Mouse (Mus musculus): Measurements from ENCODE around the gene Polr2g. TPM values are rescaled to one million over a fixed set of nuclear protein-coding genes. Genes with fewer than 3 reads are reported as not detected.
"Not testable (repeated sequence)": the region's sequence is repeated elsewhere in the genome, so short reads cannot be mapped to it uniquely, and the experiment has no call there.

The Polr2g gene
- 10 to 100 TPM; 36.0 to 42.5 (median 37.7) TPM for total RNA-seq (2022)

DNA sequence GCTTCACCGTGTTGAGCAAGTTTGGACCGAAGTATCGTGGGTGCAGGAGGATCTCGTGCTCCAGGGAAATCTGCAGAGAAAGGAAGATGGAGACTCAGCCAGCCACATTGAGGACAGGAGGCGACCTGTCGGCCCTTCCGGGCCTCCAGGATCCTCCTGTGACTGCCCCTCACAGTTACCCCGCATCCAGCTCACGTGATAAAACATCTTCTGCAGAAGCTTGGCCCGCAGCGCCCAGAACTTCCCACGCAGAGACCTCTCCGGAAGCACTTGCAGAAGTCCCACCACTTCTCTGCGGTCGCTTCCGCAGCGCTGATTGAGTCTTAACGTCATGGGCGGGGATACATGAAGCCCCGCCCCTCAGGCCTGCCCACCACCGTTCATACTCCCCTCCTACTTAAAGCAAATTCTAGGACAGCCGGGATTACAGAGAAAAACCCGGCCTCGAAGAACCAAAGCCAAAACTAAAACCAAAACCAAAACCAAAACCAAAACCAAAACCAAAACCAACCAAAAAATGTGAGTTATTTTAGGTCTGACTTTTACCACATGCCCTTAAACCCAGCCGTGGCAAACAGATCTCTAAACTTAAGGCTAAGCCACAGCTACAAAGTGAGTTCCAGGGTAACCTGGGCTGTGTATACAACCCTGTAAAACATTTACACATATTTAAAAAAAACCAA lies at the start of gene Polr2g:
Gene Polr2g, minus strand, starts transcription at position 314 of the 683 bp plus-strand sequence.
- DNase-seq (ENCODE audit: low spot score in 2 of 2), result peak; percentile 86 to 91

DNA sequence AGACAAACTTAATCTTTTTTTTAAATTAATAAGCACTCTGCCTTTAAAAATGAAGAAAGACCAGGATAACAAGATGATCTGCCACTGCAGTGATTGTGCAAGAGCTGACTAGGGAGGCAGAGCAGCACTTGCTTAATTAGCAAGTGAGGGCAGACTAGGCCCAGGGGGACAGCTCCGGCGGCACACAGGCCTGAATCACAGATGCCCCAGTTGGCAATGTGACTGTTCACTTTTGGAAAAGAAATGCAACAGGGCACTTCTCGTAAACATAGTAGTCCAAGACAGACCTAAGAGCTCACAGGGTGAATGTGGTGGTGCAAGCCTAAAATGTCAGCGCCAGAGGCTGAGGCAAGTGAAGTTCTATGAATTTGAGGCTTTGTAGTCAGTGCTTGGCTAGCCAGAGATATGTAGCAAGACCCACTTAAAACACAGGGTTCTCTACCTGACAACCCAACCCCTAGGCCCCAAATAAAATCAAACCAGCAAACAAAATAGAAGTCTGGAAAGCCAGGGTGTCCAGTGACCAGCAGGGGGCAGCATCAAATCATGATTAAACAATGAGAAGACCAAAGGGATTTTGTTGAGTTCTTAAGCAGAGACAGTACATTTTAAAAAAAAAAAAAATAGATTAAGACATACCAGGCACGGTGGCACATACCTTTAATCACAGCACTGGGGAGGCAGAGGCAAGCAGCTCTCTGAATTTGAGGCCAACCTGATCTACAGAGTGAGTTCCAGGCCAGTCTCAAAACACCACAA lies 46.2 kb upstream of the Polr2g start:
- DNase-seq (ENCODE audit: low spot score in 2 of 2), result peak; percentile 59 to 61

DNA sequence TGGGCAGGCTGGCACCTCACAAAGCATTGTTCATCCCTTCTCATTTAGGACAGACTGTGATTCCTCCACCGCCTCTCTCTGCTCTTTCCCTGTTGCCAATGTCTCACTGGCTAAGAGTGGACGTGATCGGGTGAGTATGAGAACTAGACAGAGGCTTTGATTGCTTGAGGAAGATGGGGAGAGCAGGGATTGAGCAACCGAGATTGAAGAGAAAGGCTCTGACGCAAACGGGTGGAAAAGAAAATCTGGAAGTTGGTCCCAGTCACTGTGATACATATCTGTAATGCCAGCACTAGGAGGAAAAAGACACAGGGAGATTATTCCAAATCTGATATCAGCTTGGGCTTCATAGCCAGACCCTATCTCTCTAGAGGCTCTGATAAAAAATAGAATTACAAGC lies 44.6 kb upstream of the Polr2g start:
- DNase-seq (ENCODE audit: low spot score in 2 of 2), result no peak

DNA sequence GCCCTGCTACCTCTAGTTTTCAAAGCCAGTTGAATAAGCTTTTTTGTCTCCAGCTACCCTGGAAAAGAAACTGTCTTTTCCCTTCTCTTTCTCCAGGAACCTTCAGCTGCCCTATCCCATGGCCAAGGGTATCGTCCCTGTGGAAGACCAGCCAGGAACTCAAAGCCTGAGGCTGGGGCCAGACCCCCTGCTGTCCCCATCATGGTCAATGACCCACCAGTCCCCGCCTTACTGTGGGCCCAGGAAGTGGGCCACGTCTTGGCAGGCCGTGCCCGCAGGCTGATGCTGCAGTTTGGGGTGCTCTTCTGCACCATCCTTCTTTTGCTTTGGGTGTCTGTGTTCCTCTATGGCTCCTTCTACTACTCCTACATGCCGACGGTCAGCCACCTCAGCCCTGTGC lies 42.6 kb upstream of the Polr2g start:
- DNase-seq (ENCODE audit: low spot score in 2 of 2), result no peak

DNA sequence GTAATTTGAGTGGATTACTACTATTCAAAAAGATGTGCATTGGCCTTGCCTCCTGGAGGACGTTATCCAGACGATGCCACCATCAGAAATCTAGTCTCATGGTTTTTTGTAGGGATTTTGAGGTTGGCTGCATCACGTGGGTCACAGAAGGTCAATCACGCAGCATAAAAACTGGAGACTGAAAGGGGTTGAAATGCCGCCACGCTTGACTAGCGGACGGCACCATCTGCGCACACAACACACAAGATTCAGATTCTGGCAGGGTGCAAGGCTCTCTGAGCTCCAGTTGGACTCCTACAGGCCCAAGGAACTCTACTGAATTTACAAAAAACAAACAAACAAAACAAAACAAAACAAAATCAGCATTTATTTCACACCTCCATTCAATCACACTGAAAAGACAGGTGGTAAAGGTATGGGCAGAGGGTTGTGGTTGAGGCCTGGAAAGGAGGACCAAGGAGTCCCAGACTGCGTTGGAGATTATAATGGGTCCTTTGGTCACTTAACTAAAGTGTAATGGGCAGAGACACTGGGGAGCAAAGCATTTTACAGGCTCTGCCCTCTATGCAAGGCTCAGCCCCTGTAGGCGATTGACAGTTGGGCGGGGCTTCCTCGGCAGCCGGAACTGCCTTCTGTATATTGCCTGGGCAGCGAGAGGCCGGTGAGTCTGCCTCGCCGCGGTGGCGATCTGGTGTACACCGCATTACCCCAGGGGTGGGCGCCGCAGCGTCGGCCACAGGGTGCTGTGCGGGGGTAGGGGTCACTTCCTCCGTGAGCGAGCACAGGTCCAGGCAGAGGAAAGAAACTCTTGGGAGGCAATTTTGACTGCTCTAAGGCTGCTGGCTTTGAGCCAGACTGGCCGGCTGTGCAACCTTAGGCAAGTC lies 41.8 kb upstream of the Polr2g start:
- DNase-seq (ENCODE audit: low spot score in 2 of 2), result peak in 1 of 2 experiments; percentile 48

DNA sequence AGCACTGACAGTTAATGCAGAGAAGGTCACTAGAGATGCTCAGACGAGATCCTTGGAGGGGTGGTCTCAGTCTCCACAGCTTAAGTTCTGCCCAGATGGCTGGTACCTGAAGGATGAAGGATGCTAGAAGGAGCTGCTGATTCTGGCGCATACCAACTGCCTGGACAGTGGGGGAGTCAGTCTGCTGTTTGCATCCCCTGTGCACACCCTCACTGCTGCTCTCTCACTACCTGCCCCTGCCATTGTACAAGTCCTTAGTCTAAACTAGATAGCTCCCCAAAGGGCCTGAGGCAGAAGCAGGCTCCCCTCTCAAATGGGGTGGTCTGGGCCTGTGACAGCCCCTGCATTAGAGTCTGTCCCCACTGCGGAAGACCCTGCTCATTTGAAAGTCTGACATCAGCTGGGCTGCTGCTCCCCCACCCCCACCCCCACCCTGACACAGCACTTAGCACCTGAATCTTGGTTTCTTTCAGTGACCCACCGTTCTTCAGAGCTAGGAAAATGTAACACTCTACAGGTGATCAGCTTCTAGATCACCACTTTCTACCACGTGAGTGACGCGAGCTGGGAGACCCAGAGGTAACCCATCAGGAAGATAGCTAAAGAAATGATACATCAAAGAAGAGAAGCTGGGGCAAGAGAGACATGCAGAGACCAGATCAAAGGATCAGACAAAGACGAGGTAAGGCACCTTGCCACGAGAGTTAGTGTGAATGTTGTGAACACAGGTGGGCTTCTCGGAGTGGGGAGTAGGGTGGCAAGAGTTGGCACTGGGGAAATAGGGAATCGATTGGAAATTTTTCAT lies 40.9 kb upstream of the Polr2g start, which contains the start of gene Gng3:
Gene Gng3, minus strand, starts transcription at position 92 of the 805 bp plus-strand sequence.
- no peak for DNase-seq (ENCODE audit: low spot score in 2 of 2)

DNA sequence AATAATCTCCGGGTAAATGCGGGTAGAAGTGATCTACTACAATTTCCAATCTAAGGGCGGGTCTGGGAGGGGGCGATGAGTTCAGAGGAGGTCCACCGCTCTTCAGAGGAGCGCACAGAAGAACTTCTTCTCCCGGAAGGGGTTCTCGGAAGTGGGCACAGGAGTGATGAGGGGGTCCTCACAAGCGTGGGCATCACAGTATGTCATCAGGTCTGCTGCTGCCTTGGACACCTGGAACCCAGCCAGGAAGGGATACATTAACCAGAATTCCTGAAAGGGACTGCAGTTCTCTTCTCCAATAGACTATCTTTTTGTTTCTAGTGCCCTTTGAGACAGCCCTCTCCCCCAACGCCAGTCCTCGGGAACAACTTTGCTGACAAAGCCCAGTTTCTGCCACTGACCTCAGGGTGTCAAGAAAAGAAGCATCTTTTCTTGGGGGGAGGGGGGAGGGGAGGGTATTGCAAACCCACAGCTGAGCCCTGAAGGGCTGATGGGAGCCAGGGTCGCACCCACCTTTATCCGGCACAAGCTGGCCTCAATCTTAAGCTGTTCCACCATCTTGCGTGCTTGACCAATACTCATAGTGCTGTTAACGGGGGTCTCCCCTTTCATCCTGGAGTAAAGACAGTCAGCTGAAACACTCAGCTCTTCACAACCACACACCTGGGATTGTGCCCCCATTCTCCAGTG lies 39.8 kb upstream of the Polr2g start:
- DNase-seq (ENCODE audit: low spot score in 2 of 2), result no peak

DNA sequence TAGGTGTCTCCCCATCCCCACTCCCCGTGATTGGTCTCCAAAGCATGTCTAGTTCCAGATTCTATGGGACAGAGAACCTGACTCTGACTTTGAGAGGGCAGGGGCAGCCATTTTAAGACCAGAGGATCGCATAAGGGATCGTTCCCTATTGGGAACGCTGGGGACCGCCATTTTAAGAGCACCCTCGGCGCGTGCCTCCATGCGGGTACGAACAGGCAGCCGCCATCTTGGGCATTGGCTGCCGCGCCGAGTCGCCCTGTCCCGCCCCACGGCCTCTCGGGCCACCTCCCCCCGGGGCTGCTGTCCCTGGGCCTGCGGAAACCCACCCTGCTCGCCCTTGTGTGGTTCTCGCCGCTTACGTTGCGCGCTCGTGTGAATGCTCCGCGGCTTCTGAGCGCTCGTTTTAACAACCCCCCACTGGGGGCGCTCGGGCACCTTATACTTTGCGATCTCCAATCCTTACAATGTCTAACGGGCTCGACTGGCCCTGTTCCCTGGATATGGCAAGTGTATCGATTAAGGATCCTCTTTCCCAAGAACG lies 38.9 kb upstream of the Polr2g start, which contains the start of gene Bscl2:
Gene Bscl2, plus strand, starts transcription at position 217 of the 541 bp plus-strand sequence.
- peak; percentile 71 to 74 for DNase-seq (ENCODE audit: low spot score in 2 of 2)

DNA sequence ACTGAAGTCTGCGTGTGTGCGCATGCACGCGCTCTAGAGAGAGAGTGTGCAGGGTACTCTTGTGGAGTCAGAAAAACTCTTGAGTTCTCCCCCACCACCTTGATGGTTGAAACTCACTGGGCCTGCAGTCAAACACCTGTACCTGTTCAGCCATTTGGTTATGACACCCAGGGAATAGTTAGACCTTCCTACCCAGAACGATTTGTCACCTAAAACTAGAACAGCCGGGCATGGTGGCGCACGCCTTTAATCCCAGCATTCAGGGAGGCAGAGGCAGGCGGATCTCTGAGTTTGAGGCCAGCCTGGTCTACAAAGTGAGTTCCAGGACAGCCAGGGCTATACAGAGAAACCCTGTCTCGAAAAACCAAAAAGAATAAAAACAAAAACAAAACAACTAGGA lies 38.0 kb upstream of the Polr2g start:
- not testable (repeated sequence) for DNase-seq (ENCODE audit: low spot score in 2 of 2)

DNA sequence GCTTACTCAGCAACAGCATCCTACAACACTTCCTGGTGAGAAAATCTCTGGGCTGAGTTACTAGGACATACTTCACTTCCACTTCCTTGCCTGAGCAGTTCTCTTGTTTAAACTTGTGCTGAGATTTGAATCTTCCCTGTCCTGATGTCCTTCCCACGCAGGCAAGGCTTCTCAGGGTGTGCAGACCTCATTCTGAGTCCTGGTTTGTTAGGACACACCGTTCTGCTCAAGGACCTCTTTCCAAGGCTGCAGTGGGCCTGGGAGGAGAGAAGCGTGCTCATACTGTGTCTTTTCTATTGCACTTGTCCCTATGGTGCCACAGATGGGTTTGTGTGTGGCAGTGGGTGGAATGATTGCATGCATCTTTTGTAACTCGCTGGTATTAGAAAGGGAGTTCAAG lies 34.6 kb upstream of the Polr2g start:
- DNase-seq (ENCODE audit: low spot score in 2 of 2), result no peak

DNA sequence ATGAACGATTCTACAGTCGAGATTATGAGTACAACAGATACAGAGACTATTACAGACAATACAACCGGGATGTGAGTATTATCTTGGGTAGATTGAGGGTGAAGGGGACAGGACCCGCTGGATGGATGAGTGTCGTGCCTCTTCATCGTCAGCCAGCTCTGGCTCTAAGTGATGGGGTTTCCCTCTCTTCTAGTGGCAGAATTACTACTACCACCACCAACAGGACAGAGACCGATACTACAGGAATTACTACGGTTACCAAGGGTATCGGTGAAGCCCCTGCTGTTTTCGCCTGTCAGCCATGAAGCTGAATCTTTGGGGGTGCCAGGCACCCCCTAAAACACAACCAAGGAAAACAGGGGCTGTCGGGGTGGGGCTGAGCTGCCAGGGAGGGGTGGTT lies 32.9 kb upstream of the Polr2g start:
- DNase-seq (ENCODE audit: low spot score in 2 of 2), result no peak

DNA sequence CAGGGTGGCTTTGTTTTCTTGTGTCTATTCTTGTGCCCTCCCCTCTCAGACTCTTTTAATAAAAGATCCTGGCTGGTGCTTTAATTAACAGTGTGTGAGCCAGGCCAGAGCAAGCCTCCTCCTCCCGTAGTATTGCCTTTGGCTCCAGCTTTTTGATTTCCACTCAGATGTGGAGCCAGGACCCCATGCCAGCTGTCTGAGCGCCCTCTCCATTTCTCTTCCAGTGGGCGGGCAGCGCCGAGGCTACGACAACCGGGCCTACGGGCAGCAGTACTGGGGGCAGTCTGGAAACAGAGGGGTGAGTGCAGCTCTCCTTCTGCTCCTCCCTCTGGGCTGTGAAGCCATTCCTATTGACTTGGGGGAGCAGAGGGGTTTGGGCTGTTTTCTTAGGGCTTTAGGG lies 32.3 kb upstream of the Polr2g start:
- no peak for DNase-seq (ENCODE audit: low spot score in 2 of 2)

DNA sequence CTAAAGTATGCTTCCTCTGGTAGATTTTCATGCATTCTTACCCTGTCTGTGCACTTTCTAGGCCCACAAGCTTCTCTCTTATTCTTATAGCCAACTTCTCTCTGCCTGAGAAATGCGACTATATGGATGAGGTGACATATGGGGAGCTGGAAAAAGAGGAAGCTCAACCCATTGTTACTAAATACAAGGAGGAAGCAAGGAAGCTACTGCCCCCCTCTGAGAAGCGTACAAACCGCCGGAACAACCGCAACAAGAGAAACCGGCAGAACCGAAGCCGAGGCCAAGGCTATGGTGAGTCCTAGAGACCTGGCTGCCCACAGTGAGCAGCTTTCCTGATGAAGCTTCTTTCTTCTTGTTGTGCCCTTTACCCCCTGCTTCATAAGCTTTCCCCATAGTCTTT lies 31.3 kb upstream of the Polr2g start, which contains the start of gene AC129217.1:
Gene AC129217.1, plus strand, starts transcription at position 114 of the 400 bp plus-strand sequence.
- no peak for DNase-seq (ENCODE audit: low spot score in 2 of 2)

DNA sequence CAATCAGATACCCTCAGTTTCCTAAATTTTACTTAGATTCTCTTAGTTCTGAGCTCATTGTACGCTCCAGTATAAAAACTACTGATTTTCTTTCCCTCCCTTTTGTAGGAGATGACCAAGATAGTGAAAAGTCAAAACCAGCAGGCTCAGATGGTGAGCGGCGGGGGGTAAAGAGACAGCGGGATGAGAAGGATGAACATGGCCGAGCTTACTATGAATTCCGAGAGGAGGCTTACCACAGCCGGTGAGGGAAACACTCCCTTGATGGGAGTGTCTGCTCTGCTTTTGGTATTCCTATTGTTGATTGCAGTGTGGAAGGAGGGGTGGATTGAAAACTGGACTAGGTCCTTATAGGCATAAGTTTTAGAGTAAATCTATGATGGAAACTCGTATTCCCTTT lies 24.3 kb upstream of the Polr2g start:
- no peak for DNase-seq (ENCODE audit: low spot score in 2 of 2)

DNA sequence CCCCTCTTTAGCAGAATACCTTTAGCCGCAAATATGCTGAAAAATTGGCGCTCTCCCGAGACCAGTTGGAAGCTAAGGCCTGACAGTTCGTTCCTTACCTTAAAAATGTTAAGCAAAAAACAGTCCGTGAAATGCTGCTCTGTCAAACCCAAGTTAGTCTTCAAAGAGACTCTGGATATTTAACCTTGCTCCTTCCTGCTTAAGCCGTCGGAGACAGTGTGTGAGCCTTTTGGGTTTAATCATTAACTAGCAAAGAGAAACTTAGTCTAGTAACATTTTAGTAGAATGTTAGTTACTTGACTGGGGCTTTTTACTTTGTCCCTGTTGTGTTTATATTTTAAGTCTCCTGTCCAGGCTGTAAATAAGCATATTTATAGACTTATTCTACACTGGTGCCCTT lies 22.8 kb upstream of the Polr2g start:
- DNase-seq (ENCODE audit: low spot score in 2 of 2), result no peak

DNA sequence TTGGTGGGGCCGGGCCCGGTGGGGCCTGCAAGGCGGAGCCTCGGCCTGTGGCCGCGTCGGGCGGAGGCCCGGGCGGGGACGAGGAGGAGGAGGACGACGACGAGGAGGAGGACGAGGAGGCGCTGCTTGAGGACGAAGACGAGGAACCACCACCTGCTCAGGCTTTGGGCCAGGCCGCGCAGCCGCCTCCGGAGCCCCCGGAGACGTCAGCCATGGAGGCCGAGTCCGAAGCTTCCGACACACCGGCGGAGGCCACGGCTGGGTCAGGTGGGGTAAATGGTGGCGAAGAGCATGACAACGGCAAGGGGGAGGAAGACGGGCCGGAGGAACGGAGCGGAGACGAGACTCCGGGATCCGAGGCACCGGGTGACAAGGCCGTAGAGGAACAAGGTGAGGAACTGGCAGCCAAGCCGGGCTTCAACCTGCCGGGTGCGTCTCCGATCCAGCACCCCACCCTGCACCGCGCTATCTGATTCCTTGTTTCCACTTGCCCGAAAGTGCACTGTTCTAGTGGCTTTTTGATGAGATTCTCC lies 22.1 kb upstream of the Polr2g start:
- no peak for DNase-seq (ENCODE audit: low spot score in 2 of 2)

DNA sequence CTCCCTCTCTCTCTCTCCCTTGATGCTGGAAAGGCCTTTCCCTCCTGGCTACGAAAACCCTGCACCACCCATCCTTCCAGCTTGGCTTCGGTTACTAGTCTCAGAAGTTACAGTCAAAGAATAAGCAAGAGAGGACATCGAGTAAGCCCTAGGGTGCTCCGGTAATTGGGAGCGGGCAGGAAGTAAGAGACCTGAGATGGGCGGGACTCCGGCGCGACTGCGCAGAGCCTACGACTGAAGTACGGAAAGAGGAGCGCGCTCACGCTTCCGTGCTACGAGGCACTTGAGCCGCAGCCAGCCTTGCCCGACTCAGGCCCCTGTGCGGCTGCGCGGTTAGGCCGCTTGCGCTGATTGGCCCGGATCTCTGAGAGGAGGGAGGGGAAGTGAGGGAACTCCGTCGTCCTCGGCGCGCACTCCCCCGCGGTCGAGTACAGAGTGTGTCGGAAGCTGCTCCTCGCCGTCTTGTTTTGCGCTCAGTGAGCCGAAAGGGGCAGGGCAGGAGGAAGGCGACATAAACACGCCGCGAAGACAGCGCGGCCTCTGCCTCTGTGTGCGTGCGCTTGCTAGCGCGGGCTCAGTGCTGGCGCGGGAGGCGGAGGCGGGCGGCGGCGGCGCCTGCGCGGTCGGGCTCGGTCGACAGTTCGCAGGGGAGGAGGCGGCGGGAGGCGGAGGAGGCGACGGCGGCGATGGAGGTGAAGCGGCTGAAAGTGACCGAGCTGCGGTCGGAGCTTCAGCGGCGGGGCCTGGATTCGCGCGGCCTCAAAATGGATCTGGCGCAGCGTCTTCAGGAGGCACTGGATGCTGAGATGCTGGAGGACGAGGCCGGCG lies 21.4 kb upstream of the Polr2g start, which contains the start of gene Hnrnpul2:
Gene Hnrnpul2, plus strand, starts transcription at position 415 of the 828 bp plus-strand sequence.
- DNase-seq (ENCODE audit: low spot score in 2 of 2), result peak; percentile 97 to 98

DNA sequence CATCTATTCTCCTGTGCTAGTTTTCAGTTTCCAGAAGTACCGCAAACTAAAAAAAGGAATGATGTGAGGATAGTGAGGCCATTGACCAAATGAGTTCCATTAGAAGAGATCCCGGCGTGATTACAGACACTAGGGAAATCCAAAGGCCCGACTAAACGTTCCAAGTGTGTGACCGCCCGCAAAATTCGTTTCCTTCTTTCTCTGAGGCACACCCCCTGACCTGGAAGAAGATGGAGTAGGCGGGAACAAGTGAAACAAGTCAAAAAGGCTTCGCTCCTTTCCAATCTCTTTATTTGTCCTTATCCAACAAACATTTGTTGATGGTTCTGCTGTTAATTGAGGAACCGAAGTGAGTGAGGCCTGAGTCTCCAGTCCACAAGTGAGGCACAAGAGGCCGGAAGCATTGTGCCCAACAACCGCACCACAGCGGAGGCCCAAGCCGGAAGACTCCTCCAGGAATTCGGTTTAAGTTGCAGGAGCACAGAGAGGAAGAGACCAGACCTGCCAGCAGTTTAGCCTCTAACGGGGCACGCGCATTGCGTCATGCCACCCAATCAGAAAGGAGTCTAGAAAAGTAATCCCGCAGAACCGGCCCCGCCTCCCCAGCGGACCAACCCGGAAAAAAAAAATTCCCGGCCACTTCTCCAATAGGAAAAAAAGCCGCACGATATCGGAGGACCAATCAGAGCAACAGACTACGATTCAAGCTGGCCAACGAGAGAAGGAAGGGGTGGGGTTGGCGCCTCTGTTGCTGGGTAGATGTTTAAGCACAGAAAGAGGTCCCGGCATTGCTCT lies 20.6 kb upstream of the Polr2g start, which contains the start of gene Ttc9c:
Gene Ttc9c, minus strand, starts transcription at position 533 of the 795 bp plus-strand sequence.
- peak; percentile 95 for DNase-seq (ENCODE audit: low spot score in 2 of 2)
